Mouse (Mus musculus) heart, embryonic 14.5 days (tissue): ENCODE results near the gene Irf2. TPM values are rescaled to one million over a fixed set of nuclear protein-coding genes. Genes with fewer than 3 reads are reported as not detected.

Experiments used
- ATAC-seq: fragments of 200-750 bp; cut with Nextera tagmentation; 2 replicates; pipeline ENCODE4 v1.8.0; 2017; ENCODE audit warnings: low read depth, moderate TSS enrichment; ENCODE audit not compliant: insufficient number of reproducible peaks, insufficient read depth, low FRiP score
- H3K27ac ChIP-seq, 2 experiments: fragments of 200-500 bp in 1 of 2; fragments of 300-500 bp in 1 of 2; sonication (generic) in 1 of 2; replicated peaks in 1 of 2; 2 replicates each; pipeline ENCODE4 v1.5.1; 2012 to 2014; ENCODE audit warnings: low read depth in 2 of 2, low read length in 2 of 2, control low read depth in 1 of 2, mild to moderate bottlenecking in 1 of 2, mixed read lengths in 1 of 2; ENCODE audit not compliant: control insufficient read depth in 1 of 2, insufficient read depth in 1 of 2
- H3K27me3 ChIP-seq: fragments of 300-500 bp; sonication (generic); 2 replicates; pipeline ENCODE4 v1.6.1; 2014; ENCODE audit warnings: mild to moderate bottlenecking, low read length, control low read depth; ENCODE audit not compliant: control insufficient read depth, insufficient read depth
- H3K36me3 ChIP-seq: fragments of 300-500 bp; sonication (generic); 2 replicates; pipeline ENCODE4 v1.6.1; 2014; ENCODE audit warnings: mild to moderate bottlenecking, control low read depth, low read length, mixed read lengths; ENCODE audit not compliant: control insufficient read depth, insufficient read depth
- H3K4me1 ChIP-seq, 2 experiments: fragments of 200-500 bp in 1 of 2; fragments of 300-500 bp in 1 of 2; sonication (generic) in 1 of 2; 2 replicates each; pipeline ENCODE4 v1.6.1; 2012 to 2014; ENCODE audit warnings: low read length in 2 of 2, control low read depth in 1 of 2, mixed read lengths in 1 of 2; ENCODE audit not compliant: control insufficient read depth in 2 of 2, insufficient read depth in 2 of 2
- H3K4me2 ChIP-seq: fragments of 300-500 bp; sonication (generic); 2 replicates; pipeline ENCODE4 v1.6.1; 2014; ENCODE audit warnings: mild to moderate bottlenecking, low read length
- H3K4me3 ChIP-seq, 2 experiments: fragments of 200-500 bp in 1 of 2; fragments of 300-500 bp in 1 of 2; sonication (generic) in 1 of 2; 2 replicates each; pipeline ENCODE4 v1.5.1; 2012 to 2014; ENCODE audit warnings: low read length in 2 of 2, mild to moderate bottlenecking in 2 of 2, control low read depth in 1 of 2, low read depth in 1 of 2, moderate library complexity in 1 of 2; ENCODE audit not compliant: control insufficient read depth in 1 of 2, insufficient read depth in 1 of 2
- H3K9ac ChIP-seq: fragments of 300-500 bp; sonication (generic); 2 replicates; pipeline ENCODE4 v1.6.1; 2014; ENCODE audit warnings: mild to moderate bottlenecking, low read length
- H3K9me3 ChIP-seq: fragments of 300-500 bp; sonication (generic); 2 replicates; pipeline ENCODE4 v1.6.1; 2016; ENCODE audit warnings: low read length, control low read depth; ENCODE audit not compliant: control insufficient read depth
- WGBS: fragments of 180-500 bp; shearing (Covaris S2); extraction: QIAGEN DNeasy Blood & Tissue Kit; methylation state at CpG from one replicate; pipeline ENCODE4 v1.1.7; 2014; 5-methylcytosine and 5-hydroxymethylcytosine counted together
- polyA plus RNA-seq: library from polyadenylated mRNA; unstranded; fragments of >200 nt; fragmentation: Nextera tagmentation; extraction: Ambion mirVana; gene quantifications from 2 replicates; pipeline ENCODE4 v1.2.1, GENCODE M21; 2014

Gene Irf2
- polyA plus RNA-seq, 1 experiment from 2014 or later: 16.5 TPM

DNA sequence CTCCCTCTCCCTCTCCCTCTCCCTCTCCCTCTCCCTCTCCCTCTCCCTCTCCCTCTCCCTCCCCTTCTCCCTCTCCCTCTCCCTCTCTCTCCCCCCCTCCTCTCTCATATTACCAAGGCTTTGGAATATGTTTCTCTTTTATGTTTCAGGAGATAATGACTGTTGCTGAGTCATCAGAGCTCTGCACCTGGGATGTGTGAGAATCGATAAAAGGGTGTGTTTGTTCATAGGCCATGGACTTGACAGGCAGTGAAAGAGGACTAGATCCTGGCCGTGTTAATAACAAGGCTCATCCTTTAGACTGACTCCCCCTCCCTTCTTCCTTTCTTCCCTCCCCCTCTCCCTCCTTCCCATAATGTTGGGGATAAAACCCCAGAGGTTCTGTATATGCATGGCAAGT is 19.1 kb downstream of the Irf2 start:
- Histone ChIP-seq H3K36me3 (peaks cover 8% of the 10 kb centered on the region; the same call in 1 of the 2 replicates), H3K27ac (no peak overlapping the region), H3K4me2 (no peak overlapping the region), H3K4me3 (no peak overlapping the region), H3K9ac (no peak overlapping the region), H3K9me3 (no peaks in the 10 kb centered on the region), H3K27me3 (no peaks in the 10 kb centered on the region), H3K4me1 (peaks cover 3 to 4% of the 10 kb centered on the region in 2 experiments; a peak in 2 of 4 replicates)
- ATAC-seq: no peak
- WGBS: 73% methylated on average over 2 of the region's 2 CpGs

GRCm38 (mm10) chr8:46759562-46759961 is 20.0 kb downstream of the Irf2 start:
- Histone ChIP-seq H3K9ac (no peak overlapping the region), H3K4me3 (no peak overlapping the region), H3K4me2 (no peak overlapping the region), H3K4me1 (peaks cover 3 to 4% of the 10 kb centered on the region in 2 experiments; a peak in 2 of 4 replicates), H3K36me3 (peaks cover 8% of the 10 kb centered on the region; the same call in 1 of the 2 replicates), H3K27ac (no peak overlapping the region), H3K27me3 (no peaks in the 10 kb centered on the region), H3K9me3 (no peaks in the 10 kb centered on the region)
- ATAC-seq: no peak
- 74% methylated on average over 7 of the region's 7 CpGs for WGBS

GRCm38 (mm10) chr8:46760701-46761100 is 21.2 kb downstream of the Irf2 start:
- no peak overlapping the region for H3K27ac ChIP-seq
- no peak overlapping the region for H3K9ac ChIP-seq
- peaks cover 3 to 9% of the 10 kb centered on the region in 2 experiments; a peak in 2 of 4 replicates for H3K4me1 ChIP-seq
- ATAC-seq: no peak
- WGBS: 90% methylated on average over 7 of the region's 7 CpGs
- no peaks in the 10 kb centered on the region for H3K27me3 ChIP-seq
- H3K9me3 ChIP-seq: no peaks in the 10 kb centered on the region
- no peak overlapping the region for H3K4me2 ChIP-seq
- peaks cover 8% of the 10 kb centered on the region; the same call in 1 of the 2 replicates for H3K36me3 ChIP-seq
- H3K4me3 ChIP-seq: no peak overlapping the region

DNA sequence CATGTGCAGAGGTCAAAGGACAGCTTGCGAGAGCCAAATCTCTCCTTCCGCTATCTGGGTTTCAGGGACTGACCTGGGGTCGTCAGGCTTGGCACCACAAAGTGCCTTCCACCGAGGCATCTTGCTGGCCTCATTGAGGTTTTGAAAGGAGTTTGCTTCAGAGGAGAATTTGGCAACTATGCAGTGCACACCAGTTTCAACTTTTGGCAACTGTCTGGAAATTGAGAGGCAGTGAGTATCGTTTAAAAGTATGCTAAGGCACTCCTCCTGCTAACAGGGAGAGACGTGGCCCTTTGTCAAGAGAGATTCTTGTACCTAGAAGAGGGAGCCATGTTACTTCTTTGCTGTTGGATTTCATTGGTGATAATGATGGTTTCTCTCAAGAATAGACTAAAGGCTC is 21.9 kb downstream of the Irf2 start:
- Histone ChIP-seq H3K4me2 (no peak overlapping the region), H3K4me3 (no peak overlapping the region), H3K4me1 (peaks cover 3 to 9% of the 10 kb centered on the region in 2 experiments; a peak in 2 of 4 replicates), H3K9ac (no peak overlapping the region), H3K36me3 (peaks cover 8% of the 10 kb centered on the region; the same call in 1 of the 2 replicates), H3K9me3 (no peaks in the 10 kb centered on the region), H3K27ac (no peak overlapping the region), H3K27me3 (no peaks in the 10 kb centered on the region)
- 79% methylated on average over 6 of the region's 6 CpGs for WGBS
- ATAC-seq: no peak

DNA sequence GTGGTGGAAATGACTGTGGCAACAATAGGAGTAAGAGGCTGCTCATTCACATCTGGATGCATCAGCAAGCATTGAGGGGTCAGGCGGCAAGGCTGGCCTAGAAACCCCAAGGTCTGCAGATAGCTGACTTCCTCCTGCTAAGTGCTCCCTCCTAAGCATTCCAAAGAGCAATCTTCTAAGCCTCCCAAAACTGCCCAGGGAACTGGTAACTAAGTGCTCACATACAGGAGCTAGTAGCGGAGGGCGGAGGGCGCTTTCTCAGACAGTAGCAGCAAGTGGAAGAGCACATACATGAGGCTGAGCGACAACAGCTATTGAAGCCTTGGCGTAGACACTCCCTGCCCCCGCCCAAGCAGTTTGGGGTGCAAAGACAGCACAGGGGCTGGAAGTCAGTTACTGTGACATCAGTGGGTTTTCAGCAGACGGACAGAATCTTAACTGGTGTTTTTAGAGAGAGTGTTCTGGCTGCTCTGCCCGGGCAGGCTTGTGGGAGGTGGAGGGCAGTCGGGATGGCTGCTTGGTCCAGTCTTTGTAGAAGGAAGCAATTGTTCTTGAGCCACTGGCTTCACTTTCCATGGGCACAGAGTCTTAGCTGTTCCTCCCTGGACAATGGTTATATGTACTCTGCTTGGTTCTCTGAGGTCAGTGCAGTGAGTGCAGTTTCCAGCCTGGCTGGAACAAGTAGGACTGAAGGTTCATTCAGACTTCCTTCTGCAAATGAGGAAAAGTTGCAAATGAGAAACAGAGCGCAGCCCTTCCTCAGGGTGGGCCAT is 30.1 kb downstream of the Irf2 start:
- Histone ChIP-seq H3K4me2 (no peak overlapping the region), H3K27ac (no peak overlapping the region), H3K9me3 (no peaks in the 10 kb centered on the region), H3K4me3 (no peak overlapping the region), H3K4me1 (peaks cover 3 to 11% of the 10 kb centered on the region in 2 experiments; a peak in 2 of 4 replicates), H3K36me3 (no peaks in the 10 kb centered on the region), H3K9ac (no peak overlapping the region), H3K27me3 (no peaks in the 10 kb centered on the region)
- no peak; the same call in 1 of the 2 replicates for ATAC-seq
- 75% methylated on average over 11 of the region's 11 CpGs for WGBS

- H3K4me1 ChIP-seq: peaks cover 3 to 7% of the 10 kb centered on the region in 2 experiments; a peak in 2 of 4 replicates
- H3K36me3 ChIP-seq: no peaks in the 10 kb centered on the region
- ATAC-seq: no peak
- H3K27ac ChIP-seq: no peak overlapping the region
- H3K9ac ChIP-seq: no peak overlapping the region
- no peaks in the 10 kb centered on the region for H3K9me3 ChIP-seq
- H3K4me3 ChIP-seq: no peak overlapping the region
- no peak overlapping the region for H3K4me2 ChIP-seq
- 85% methylated on average over 7 of the region's 7 CpGs for WGBS
- H3K27me3 ChIP-seq: no peaks in the 10 kb centered on the region
Measured at GRCm38 (mm10) chr8:46770905-46771516, 31.5 kb downstream of the Irf2 start.

GRCm38 (mm10) chr8:46772801-46773200 is 33.3 kb downstream of the Irf2 start:
- Histone ChIP-seq H3K4me1 (peaks cover 3 to 7% of the 10 kb centered on the region in 2 experiments; a peak in 2 of 4 replicates), H3K36me3 (no peaks in the 10 kb centered on the region), H3K4me2 (no peak overlapping the region), H3K27ac (no peak overlapping the region), H3K9ac (no peak overlapping the region), H3K9me3 (no peaks in the 10 kb centered on the region), H3K27me3 (no peaks in the 10 kb centered on the region), H3K4me3 (no peak overlapping the region)
- WGBS: 89% methylated on average over 6 of the region's 6 CpGs
- no peak for ATAC-seq
